Mouse (Mus musculus): ENCODE results near the gene Zpr1. TPM values are rescaled to one million over a fixed set of nuclear protein-coding genes. Genes with fewer than 3 reads are reported as not detected.

The Zpr1 gene
- polyA plus RNA-seq, 1 experiment from 2014 or later: 58.4 TPM

Other genes starting within 250 kb of the Zpr1 start
- 2.8 and 9.9 TPM in 2 replicates for gene Apoa1, start 44.5 kb upstream of the Zpr1 start, polyA plus RNA-seq (2015; fragmentation: Nextera tagmentation; extraction: Ambion mirVana)
- gene Apoc3, start 37.4 kb upstream of the Zpr1 start, polyA plus RNA-seq (2015; fragmentation: Nextera tagmentation; extraction: Ambion mirVana): not detected in 2 replicates
- gene Apoa4, start 32.4 kb upstream of the Zpr1 start, polyA plus RNA-seq (2015; fragmentation: Nextera tagmentation; extraction: Ambion mirVana): 0.38 and 1.9 TPM in 2 replicates
- not detected in 2 replicates for gene Apoa5, start 4.4 kb upstream of the Zpr1 start, polyA plus RNA-seq (2015; fragmentation: Nextera tagmentation; extraction: Ambion mirVana)
- 30.1 and 30.2 TPM in 2 replicates for gene Bud13, start 9.9 kb downstream of the Zpr1 start, polyA plus RNA-seq (2015; fragmentation: Nextera tagmentation; extraction: Ambion mirVana)
- 0.09 TPM in 1 of 2 replicates, not detected in the other for gene 4931429L15Rik, start 46.9 kb downstream of the Zpr1 start, polyA plus RNA-seq (2015; fragmentation: Nextera tagmentation; extraction: Ambion mirVana)